Mouse (Mus musculus) heart, postnatal 0 days (tissue): ENCODE data around the gene Dnah10.

Experiments
- CTCF ChIP-seq: IDR thresholded peaks from 2 replicates; pipeline ENCODE4 v1.5.1; 2016; ENCODE audit warnings: antibody characterized with exemption, control low read depth, low read depth
- EP300 ChIP-seq: IDR thresholded peaks from 2 replicates; pipeline ENCODE4 v1.6.1; 2016; ENCODE audit warnings: antibody characterized with exemption, low read depth

GRCm38 (mm10) chr5:124873096-124873495 is 148.2 kb downstream of the Dnah10 start:
- TF ChIP-seq CTCF: no peak
- TF ChIP-seq EP300: no peak
